Mouse (Mus musculus): ENCODE measurements around the gene Ano10.

DNA sequence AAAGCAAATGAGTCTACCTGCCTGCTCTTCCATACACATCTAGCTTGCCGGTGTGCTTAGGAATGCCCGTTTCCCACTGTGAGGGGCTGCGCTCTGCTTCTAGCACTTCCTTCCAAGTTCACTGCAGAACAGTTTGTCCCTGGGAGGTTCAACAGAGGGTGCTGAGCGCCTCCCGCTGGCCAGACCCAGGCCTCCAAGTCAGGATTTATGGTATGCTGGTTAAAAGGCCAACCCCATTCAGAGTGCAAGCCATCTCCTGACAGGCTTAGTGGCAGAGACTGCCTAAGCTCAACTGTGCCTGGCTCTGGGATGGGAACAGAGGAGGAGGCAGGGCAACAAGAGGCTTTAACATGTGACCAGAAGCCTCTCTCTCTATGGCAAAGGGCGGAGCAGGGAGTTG lies 95.0 kb downstream of the Ano10 start:
- TF ChIP-seq CTCF (IDR thresholded peaks at IDR 0.05; ENCODE audit: control insufficient read depth, insufficient read depth, low read length) (peak; percentile 38; the same call in 1 of the 2 replicates), POLR2A (IDR thresholded peaks at IDR 0.05; ENCODE audit: borderline replicate concordance, control insufficient read depth, low read depth, low read length) (no peak)

Measured in bone marrow, adult 2 months (tissue).